Mouse (Mus musculus): Measurements from ENCODE around the gene Sdad1.

The Sdad1 gene

GRCm38 (mm10) chr5:92244900-92245299, 65.4 kb downstream of the Sdad1 start:
- in situ Hi-C loops (cut with MboI, MseI): no loop called here

DNA sequence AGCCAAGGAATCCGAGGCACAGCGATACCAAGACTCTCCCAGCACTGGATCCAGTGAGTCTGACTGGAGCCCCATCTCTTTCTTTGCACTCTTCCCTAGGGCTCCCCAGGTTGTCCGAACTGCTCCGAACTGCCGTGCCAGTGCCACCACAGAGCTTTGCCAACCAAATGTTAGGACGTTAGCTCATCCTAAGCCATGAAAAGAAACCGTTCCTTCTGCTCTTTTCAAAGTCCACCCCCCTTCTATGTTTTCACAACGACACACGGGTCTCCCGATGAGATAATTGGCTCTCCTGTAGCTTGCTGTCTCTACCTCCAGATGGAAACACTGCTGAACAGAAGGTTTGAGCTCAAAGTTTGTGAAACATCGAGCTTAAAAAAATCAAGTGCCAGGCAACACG, 69.5 kb downstream of the Sdad1 start:
- in situ Hi-C loops (cut with MboI, MseI): no loop called here

DNA sequence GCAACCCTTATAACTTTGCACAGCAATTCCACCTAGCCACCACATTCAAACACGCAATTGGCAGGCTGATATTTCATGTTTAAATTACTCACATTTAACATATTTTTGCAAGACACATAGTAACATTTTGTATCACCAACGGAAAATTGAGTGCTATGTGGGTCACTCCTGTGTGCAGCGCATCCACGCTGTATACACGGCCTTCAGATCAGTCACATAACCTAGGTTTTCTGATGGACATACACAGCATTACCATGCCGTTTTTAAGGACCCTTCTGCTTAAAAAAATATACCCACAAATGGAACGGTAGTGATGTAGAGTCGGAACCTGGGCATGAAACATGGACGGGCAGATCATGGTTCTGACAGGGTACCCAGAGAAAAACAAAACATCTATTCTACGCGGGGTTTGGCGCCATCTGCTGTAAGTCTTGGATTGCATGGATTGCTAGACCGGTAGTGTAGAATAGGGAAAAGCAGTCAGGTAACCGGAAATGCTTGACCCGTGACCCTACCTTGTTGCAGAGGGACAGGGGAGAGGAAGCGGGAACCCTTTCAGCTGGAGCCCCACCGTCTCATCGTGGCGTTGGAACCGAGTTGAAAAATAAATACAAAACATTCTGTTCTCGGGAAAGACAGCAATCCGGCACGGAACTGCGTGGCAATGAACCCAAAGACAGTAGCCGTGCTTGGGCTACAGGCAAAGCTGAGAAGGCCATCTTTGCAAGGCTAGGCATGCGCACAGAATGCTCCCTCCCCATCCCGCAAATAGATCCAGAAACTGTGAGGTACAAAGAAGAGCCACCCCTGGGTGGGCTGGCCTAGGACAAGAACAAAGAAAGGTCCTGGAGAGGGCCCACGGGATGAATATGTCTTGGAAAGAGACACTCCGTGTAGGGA, 70.7 kb downstream of the Sdad1 start:
- in situ Hi-C loops (cut with MboI, MseI): no loop called here

GRCm38 (mm10) chr5:92234939-92235557, 75.2 kb downstream of the Sdad1 start:
- in situ Hi-C loops (cut with MboI, MseI): no loop called here
